Mouse (Mus musculus) cerebellum, postnatal 4 days (tissue): Measurements from ENCODE around the gene Catsperg1.

Experiments
- DNase-seq, 2 experiments: peaks; one replicate each; pipeline ENCODE4 v3.0.0; 2022; ENCODE audit warnings: low spot score in 2 of 2, mixed read lengths in 1 of 2

The Catsperg1 gene

GRCm38 (mm10) chr7:29137429-29137828, 76.4 kb downstream of the Catsperg1 start:
- DNase-seq, result no peak

- no peak for DNase-seq
Observed at GRCm38 (mm10) chr7:29134693-29135386, 79.0 kb downstream of the Catsperg1 start, which contains the start of gene Rasgrp4. Gene Rasgrp4, plus strand, starts transcription at chr7:29134851.

GRCm38 (mm10) chr7:29134230-29134629, 79.6 kb downstream of the Catsperg1 start:
- DNase-seq, result no peak
